Mouse (Mus musculus): ENCODE results near the gene Ercc6.

DNA sequence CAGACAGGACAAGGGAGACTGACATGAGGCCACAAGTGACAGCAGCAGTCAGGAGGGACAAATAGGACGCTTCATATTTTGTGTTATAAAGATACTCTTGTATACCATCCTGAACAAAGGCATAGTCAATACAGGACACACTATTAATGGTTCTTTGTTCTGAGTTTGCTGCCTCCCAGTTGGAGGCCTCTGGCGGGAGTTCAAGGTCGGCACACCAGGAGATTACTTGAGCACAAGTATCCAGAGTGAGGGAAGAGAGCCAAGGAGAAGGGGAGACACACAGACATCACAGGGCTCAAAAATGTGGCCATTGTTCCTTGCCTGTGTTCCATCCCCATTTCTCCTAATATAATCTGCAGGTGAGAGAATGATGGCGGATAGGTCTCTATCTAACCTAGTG lies 6.1 kb upstream of the Ercc6 start:
- no peak for TF ChIP-seq POLR2A (IDR thresholded peaks at IDR 0.05; ENCODE audit: insufficient read depth, low read depth, low read length)
- TF ChIP-seq CTCF (IDR thresholded peaks at IDR 0.05), result no peak
- TF ChIP-seq EP300 (IDR thresholded peaks at IDR 0.05; ENCODE audit: insufficient read depth, low read depth, low read length), result no peak
